Mouse (Mus musculus): ENCODE results near the gene Acpp. TPM values are rescaled to one million over a fixed set of nuclear protein-coding genes. Genes with fewer than 3 reads are reported as not detected.

The Acpp gene
- polyA plus RNA-seq, 1 experiment from 2014 or later = 0.06 TPM

- WGBS = 91% methylated on average over 5 of the region's 5 CpGs
- Histone ChIP-seq H3K4me1 (peaks cover 4% of the 10 kb centered on the region; the same call in 1 of the 2 replicates), H3K36me3 (no peaks in the 10 kb centered on the region), H3K9ac (replicated peaks) (no peak overlapping the region), H3K27ac (replicated peaks) (no peak overlapping the region), H3K27me3 (no peaks in the 10 kb centered on the region), H3K4me3 (no peak overlapping the region), H3K9me3 (no peaks in the 10 kb centered on the region), H3K4me2 (replicated peaks) (no peak overlapping the region)
- ATAC-seq (replicated peaks) = no peak
These were observed 1.9 kb upstream of the Acpp start for GRCm38 (mm10) chr9:104339483-104339882.

GRCm38 (mm10) chr9:104338489-104339427 lies 1.2 kb upstream of the Acpp start:
- Histone ChIP-seq H3K4me1 (peaks cover 4% of the 10 kb centered on the region; the same call in 1 of the 2 replicates), H3K9ac (replicated peaks) (no peak overlapping the region), H3K27ac (replicated peaks) (no peak overlapping the region), H3K4me2 (replicated peaks) (no peak overlapping the region), H3K36me3 (no peaks in the 10 kb centered on the region), H3K9me3 (no peaks in the 10 kb centered on the region), H3K4me3 (no peak overlapping the region), H3K27me3 (no peaks in the 10 kb centered on the region)
- no peak for ATAC-seq (replicated peaks)
- 90% methylated on average over 18 of the region's 18 CpGs for WGBS

- Histone ChIP-seq H3K4me2 (replicated peaks) (no peak overlapping the region), H3K27ac (replicated peaks) (no peak overlapping the region), H3K9me3 (no peaks in the 10 kb centered on the region), H3K36me3 (no peaks in the 10 kb centered on the region), H3K9ac (replicated peaks) (no peak overlapping the region), H3K4me3 (no peak overlapping the region), H3K4me1 (no peaks in the 10 kb centered on the region), H3K27me3 (no peaks in the 10 kb centered on the region)
- WGBS = 90% methylated on average over 5 of the region's 5 CpGs
- ATAC-seq (replicated peaks) = no peak
These were observed 6.2 kb downstream of the Acpp start for GRCm38 (mm10) chr9:104331301-104331700.

- no peaks in the 10 kb centered on the region for H3K4me1 ChIP-seq
- no peaks in the 10 kb centered on the region for H3K36me3 ChIP-seq
- no peaks in the 10 kb centered on the region for H3K9me3 ChIP-seq
- H3K27ac ChIP-seq (replicated peaks) = no peak overlapping the region
- WGBS = 71% methylated on average over 4 of the region's 4 CpGs
- H3K4me2 ChIP-seq (replicated peaks) = no peak overlapping the region
- no peak for ATAC-seq (replicated peaks)
- H3K9ac ChIP-seq (replicated peaks) = no peak overlapping the region
- no peaks in the 10 kb centered on the region for H3K27me3 ChIP-seq
- H3K4me3 ChIP-seq = no peak overlapping the region
These were observed 8.9 kb downstream of the Acpp start for GRCm38 (mm10) chr9:104328655-104329054.

GRCm38 (mm10) chr9:104321519-104321918 lies 16.0 kb downstream of the Acpp start:
- Histone ChIP-seq H3K27ac (replicated peaks) (no peak overlapping the region), H3K27me3 (no peaks in the 10 kb centered on the region), H3K4me1 (no peaks in the 10 kb centered on the region), H3K9ac (replicated peaks) (no peak overlapping the region), H3K36me3 (no peaks in the 10 kb centered on the region), H3K4me3 (no peak overlapping the region), H3K4me2 (replicated peaks) (no peak overlapping the region), H3K9me3 (no peaks in the 10 kb centered on the region)
- ATAC-seq (replicated peaks) = no peak
- 69% methylated on average over 7 of the region's 7 CpGs for WGBS

GRCm38 (mm10) chr9:104316351-104316750 lies 21.2 kb downstream of the Acpp start:
- no peaks in the 10 kb centered on the region for H3K9me3 ChIP-seq
- no peaks in the 10 kb centered on the region for H3K4me1 ChIP-seq
- no peaks in the 10 kb centered on the region for H3K36me3 ChIP-seq
- no peak overlapping the region for H3K27ac ChIP-seq (replicated peaks)
- 92% methylated on average over 11 of the region's 11 CpGs for WGBS
- H3K9ac ChIP-seq (replicated peaks) = no peak overlapping the region
- no peak overlapping the region for H3K4me2 ChIP-seq (replicated peaks)
- H3K27me3 ChIP-seq = no peaks in the 10 kb centered on the region
- no peak overlapping the region for H3K4me3 ChIP-seq
- no peak for ATAC-seq (replicated peaks)

GRCm38 (mm10) chr9:104315499-104315898 lies 22.0 kb downstream of the Acpp start:
- H3K27me3 ChIP-seq = no peaks in the 10 kb centered on the region

GRCm38 (mm10) chr9:104306734-104307133 lies 30.8 kb downstream of the Acpp start:
- 10% methylated on average over 6 of the region's 6 CpGs for WGBS
- Histone ChIP-seq H3K4me2 (replicated peaks) (no peak overlapping the region), H3K9me3 (no peaks in the 10 kb centered on the region), H3K27me3 (no peaks in the 10 kb centered on the region), H3K4me3 (no peak overlapping the region), H3K9ac (replicated peaks) (no peak overlapping the region), H3K36me3 (no peaks in the 10 kb centered on the region), H3K4me1 (no peaks in the 10 kb centered on the region), H3K27ac (replicated peaks) (no peak overlapping the region)
- no peak for ATAC-seq (replicated peaks)

More at GRCm38 (mm10) chr9:104315499-104315898, 22.0 kb downstream of the Acpp start:
- H3K9me3 ChIP-seq = no peaks in the 10 kb centered on the region
- no peaks in the 10 kb centered on the region for H3K4me1 ChIP-seq
- H3K36me3 ChIP-seq = no peaks in the 10 kb centered on the region
- ATAC-seq (replicated peaks) = no peak
- no peak overlapping the region for H3K4me2 ChIP-seq (replicated peaks)
- H3K4me3 ChIP-seq = no peak overlapping the region
- no peak overlapping the region for H3K9ac ChIP-seq (replicated peaks)
- H3K27ac ChIP-seq (replicated peaks) = no peak overlapping the region
- WGBS = 9% methylated on average over 10 of the region's 10 CpGs

GRCm38 (mm10) chr9:104305333-104306111 lies 32.0 kb downstream of the Acpp start:
- Histone ChIP-seq H3K9ac (replicated peaks) (no peak overlapping the region), H3K4me2 (replicated peaks) (no peak overlapping the region), H3K27me3 (no peaks in the 10 kb centered on the region), H3K36me3 (no peaks in the 10 kb centered on the region), H3K27ac (replicated peaks) (no peak overlapping the region), H3K4me1 (no peaks in the 10 kb centered on the region), H3K9me3 (no peaks in the 10 kb centered on the region), H3K4me3 (no peak overlapping the region)
- ATAC-seq (replicated peaks) = no peak
- 93% methylated on average over 6 of the region's 6 CpGs for WGBS

GRCm38 (mm10) chr9:104304800-104305199 lies 32.7 kb downstream of the Acpp start:
- H3K4me1 ChIP-seq = no peaks in the 10 kb centered on the region
- no peak for ATAC-seq (replicated peaks)
- no peaks in the 10 kb centered on the region for H3K36me3 ChIP-seq
- H3K9me3 ChIP-seq = no peaks in the 10 kb centered on the region
- no peak overlapping the region for H3K27ac ChIP-seq (replicated peaks)
- no peak overlapping the region for H3K9ac ChIP-seq (replicated peaks)
- H3K27me3 ChIP-seq = no peaks in the 10 kb centered on the region
- H3K4me2 ChIP-seq (replicated peaks) = no peak overlapping the region
- 80% methylated on average over 10 of the region's 10 CpGs for WGBS
- no peak overlapping the region for H3K4me3 ChIP-seq

- 78% methylated on average over 4 of the region's 4 CpGs for WGBS
- Histone ChIP-seq H3K4me1 (no peaks in the 10 kb centered on the region), H3K27me3 (no peaks in the 10 kb centered on the region), H3K9me3 (no peaks in the 10 kb centered on the region), H3K4me2 (replicated peaks) (no peak overlapping the region), H3K36me3 (no peaks in the 10 kb centered on the region), H3K9ac (replicated peaks) (no peak overlapping the region), H3K27ac (replicated peaks) (no peak overlapping the region), H3K4me3 (no peak overlapping the region)
- ATAC-seq (replicated peaks) = no peak
These were observed 33.2 kb downstream of the Acpp start for GRCm38 (mm10) chr9:104304376-104304775.

GRCm38 (mm10) chr9:104300569-104300968 lies 37.0 kb downstream of the Acpp start:
- Histone ChIP-seq H3K4me3 (no peak overlapping the region), H3K9ac (replicated peaks) (no peak overlapping the region), H3K27me3 (no peaks in the 10 kb centered on the region), H3K36me3 (no peaks in the 10 kb centered on the region), H3K9me3 (no peaks in the 10 kb centered on the region), H3K4me2 (replicated peaks) (no peak overlapping the region), H3K4me1 (no peaks in the 10 kb centered on the region), H3K27ac (replicated peaks) (no peak overlapping the region)
- WGBS = 82% methylated on average over 12 of the region's 12 CpGs
- ATAC-seq (replicated peaks) = no peak

Measured in forebrain, embryonic 15.5 days (tissue).